ENCODE assay signal across 8 mouse cellular contexts in genomic region chr5:142963705-142964494, GRCm38 (mm10). TPM values are rescaled to one million over a fixed set of nuclear protein-coding genes. Genes with fewer than 3 reads are reported as not detected.
DNase-seq lines count a peak whose midpoint lies in the region; ATAC-seq lines count a peak whose summit lies in the region.

No protein-coding gene starts in this region.

- DNase-seq in heart, adult 8-10 months (ENCODE audit: low spot score): no peak
- peak; percentile 95 for DNase-seq in MN1 (ENCODE audit: low spot score)
- peak; percentile 76 for DNase-seq in layer of hippocampus, adult 9-11 months
- DNase-seq in spleen, adult 12 weeks (ENCODE audit: low spot score): no peak

- peaks cover 4% of the 10 kb centered on the region; the same call in 1 of the 2 replicates for H3K27me3 ChIP-seq in heart, embryonic 16.5 days (ENCODE audit: control insufficient read depth, insufficient read depth, low read length)
- peaks cover 6% of the 10 kb centered on the region; the same call in 1 of the 2 replicates for H3K27me3 ChIP-seq in forebrain, embryonic 12.5 days
- H3K27me3 ChIP-seq in midbrain, embryonic 15.5 days (replicated peaks): no peaks in the 10 kb centered on the region

- H3K9ac ChIP-seq in heart, embryonic 16.5 days (ENCODE audit: low read length): peak overlapping the region; percentile 87
- H3K9ac ChIP-seq in forebrain, embryonic 12.5 days: peak overlapping the region; percentile 100
- peak overlapping the region; percentile 99 for H3K9ac ChIP-seq in midbrain, embryonic 15.5 days

- peak overlapping the region; percentile 41; the same call in 1 of the 2 replicates for H3K27ac ChIP-seq in heart, embryonic 16.5 days (ENCODE audit: low read length)
- H3K27ac ChIP-seq in forebrain, embryonic 12.5 days: peak overlapping the region; percentile 97
- H3K27ac ChIP-seq in midbrain, embryonic 15.5 days: peak overlapping the region; percentile 96

- H3K4me2 ChIP-seq in heart, embryonic 16.5 days (ENCODE audit: low read depth, low read length): peak overlapping the region; percentile 81
- H3K4me2 ChIP-seq in forebrain, embryonic 12.5 days: peak overlapping the region; percentile 96
- H3K4me2 ChIP-seq in midbrain, embryonic 15.5 days: peak overlapping the region; percentile 92

- no peak for ATAC-seq in heart, embryonic 16.5 days (replicated peaks; ENCODE audit: extremely low read depth, insufficient read depth, low FRiP score)
- ATAC-seq in forebrain, embryonic 12.5 days (ENCODE audit: low FRiP score): no peak
- no peak for ATAC-seq in midbrain, embryonic 15.5 days (replicated peaks)
- ATAC-seq in megakaryocyte, adult 5-6 weeks (ENCODE audit: poor library complexity, severe bottlenecking): no peak

- H3K9me3 ChIP-seq in heart, embryonic 16.5 days (replicated peaks; ENCODE audit: control insufficient read depth, low read length): no peaks in the 10 kb centered on the region
- H3K9me3 ChIP-seq in forebrain, embryonic 12.5 days: no peaks in the 10 kb centered on the region
- H3K9me3 ChIP-seq in midbrain, embryonic 15.5 days: no peaks in the 10 kb centered on the region

- peak overlapping the region; percentile 69 for H3K4me3 ChIP-seq in heart, embryonic 16.5 days (ENCODE audit: low read length)
- H3K4me3 ChIP-seq in forebrain, embryonic 12.5 days (replicated peaks): peak overlapping the region; percentile 100
- peak overlapping the region; percentile 87 for H3K4me3 ChIP-seq in midbrain, embryonic 15.5 days

- peaks cover 9% of the 10 kb centered on the region for H3K4me1 ChIP-seq in heart, embryonic 16.5 days (ENCODE audit: control insufficient read depth, insufficient read depth, low read length)
- peaks cover 49% of the 10 kb centered on the region for H3K4me1 ChIP-seq in forebrain, embryonic 12.5 days
- peaks cover 48% of the 10 kb centered on the region for H3K4me1 ChIP-seq in midbrain, embryonic 15.5 days

- 48% methylated on average over 17 of the region's 17 CpGs for WGBS in heart, embryonic 16.5 days
- 31% methylated on average over 17 of the region's 17 CpGs for WGBS in forebrain, embryonic 12.5 days
- 14% methylated on average over 17 of the region's 17 CpGs for WGBS in midbrain, embryonic 15.5 days

- no peaks in the 10 kb centered on the region for H3K36me3 ChIP-seq in heart, embryonic 16.5 days (ENCODE audit: control insufficient read depth, insufficient read depth)
- H3K36me3 ChIP-seq in forebrain, embryonic 12.5 days (replicated peaks): peaks cover 32% of the 10 kb centered on the region
- no peaks in the 10 kb centered on the region for H3K36me3 ChIP-seq in midbrain, embryonic 15.5 days (replicated peaks)

RNA-seq across cellular contexts. Expression of gene Fscn1, which starts 3.8 kb away (rescaled TPM):
- polyA plus RNA-seq in heart, embryonic 16.5 days (2015; fragmentation: Nextera tagmentation; extraction: Ambion mirVana): 115 and 129 TPM in 2 replicates
- 10 to 100 TPM in 3 of 4 experiments, 1 to 10 TPM in 1; 9.9 to 28.6 (median 23.6) TPM for total RNA-seq in heart, adult 8-10 months (2022)
- polyA plus RNA-seq in forebrain, embryonic 12.5 days (2016; fragmentation: Nextera tagmentation; extraction: Ambion mirVana): 665 and 748 TPM in 2 replicates
- 507 and 508 TPM in 2 replicates for polyA plus RNA-seq in midbrain, embryonic 15.5 days (2015; fragmentation: Nextera tagmentation; extraction: Ambion mirVana)
- total RNA-seq in megakaryocyte, adult 5-6 weeks (2015): not detected in 2 replicates
- total RNA-seq in megakaryocyte, adult 5-6 weeks (2017): 0.08 and 0.11 TPM in 2 replicates

RNA-seq across cellular contexts. Expression of gene Actb, which starts 57.3 kb away (rescaled TPM):
- polyA plus RNA-seq in heart, embryonic 16.5 days (2015; fragmentation: Nextera tagmentation; extraction: Ambion mirVana): 5,062 and 5,724 TPM in 2 replicates
- total RNA-seq in heart, adult 8-10 months (2022): 100 to 1,000 TPM; 461 to 845 (median 654) TPM
- polyA plus RNA-seq in forebrain, embryonic 12.5 days (2016; fragmentation: Nextera tagmentation; extraction: Ambion mirVana): 12,389 and 14,301 TPM in 2 replicates
- polyA plus RNA-seq in midbrain, embryonic 15.5 days (2015; fragmentation: Nextera tagmentation; extraction: Ambion mirVana): 13,428 and 14,272 TPM in 2 replicates
- total RNA-seq in megakaryocyte, adult 5-6 weeks (2015): 15,428 and 15,938 TPM in 2 replicates
- 7,091 and 10,908 TPM in 2 replicates for total RNA-seq in megakaryocyte, adult 5-6 weeks (2017)

Comparison
In these comparisons a context has a peak if more than half of its experiments do, and no peak if none do; other contexts are left out.
1. H3K27ac ChIP-seq: peak in every context shown above with its lines; median percentile 97 in forebrain, embryonic 12.5 days; 96 in midbrain, embryonic 15.5 days; 41 in heart, embryonic 16.5 days.
2. DNase-seq: peak in MN1 (single experiment) and layer of hippocampus, adult 9-11 months (single experiment); none in heart, adult 8-10 months (single experiment) and spleen, adult 12 weeks (single experiment).
3. Peak in every context shown above with its lines, with median percentiles within 50 percentile points of each other: H3K4me2 ChIP-seq, H3K4me3 ChIP-seq and H3K9ac ChIP-seq.